Mouse (Mus musculus): ENCODE measurements at regions not wholly inside any gene's neighbourhood (a gene's known extent, or its start where the extent isn't known, plus 50 kb on each side); places are given as distances from the start of the nearest gene placed in this dataset.

DNA sequence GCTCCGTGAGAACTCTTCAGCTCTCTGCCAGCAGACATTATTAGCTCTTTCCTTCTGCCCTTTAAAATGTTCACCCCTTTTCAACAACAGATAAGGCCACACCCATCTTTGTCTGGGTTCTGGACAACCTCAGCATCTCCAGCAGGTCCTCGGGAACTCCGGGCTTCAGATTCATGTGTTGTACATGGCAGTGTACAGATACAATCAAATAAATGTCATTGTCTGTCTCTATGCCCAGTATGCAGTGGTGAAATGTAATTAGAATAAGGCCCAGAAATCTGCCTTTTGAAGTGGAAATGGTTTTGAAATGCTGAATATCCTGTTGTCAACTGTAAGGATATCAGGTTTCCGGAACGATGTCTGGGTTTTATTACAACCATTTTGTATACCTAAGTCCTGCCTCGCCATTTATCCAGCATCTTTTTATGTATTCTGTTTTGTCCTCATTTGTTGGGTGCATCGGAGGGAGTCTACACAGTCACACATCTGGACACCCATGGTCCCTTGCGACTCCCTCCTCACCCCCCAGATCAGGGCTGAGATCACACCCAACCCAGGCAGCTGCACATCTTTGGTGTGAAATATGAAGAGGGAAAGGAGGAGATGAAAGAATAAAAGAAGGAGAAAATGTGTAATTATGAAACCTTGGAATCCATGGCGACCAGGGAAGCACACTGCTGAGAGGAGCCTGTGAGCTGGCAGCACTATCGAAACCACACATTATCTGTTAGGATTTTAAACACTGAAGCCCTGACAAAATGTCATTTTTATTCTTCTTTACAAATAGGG is 94.4 kb downstream of the Sox11 start:
- TF ChIP-seq EP300 (IDR thresholded peaks at IDR 0.05; ENCODE audit: low read length), result no peak
- TF ChIP-seq ZNF384 (IDR thresholded peaks at IDR 0.05; ENCODE audit: low read depth, low read length), result no peak
- no peak for TF ChIP-seq CTCF (conservative IDR thresholded peaks at IDR 0.05 in 1 of 2, IDR thresholded peaks at IDR 0.05 in 1 of 2; ENCODE audit: low read depth in 2 of 2, low read length in 2 of 2)
- no peak for TF ChIP-seq ZC3H11A (IDR thresholded peaks at IDR 0.05; ENCODE audit: low read depth, low read length)
- TF ChIP-seq TCF12 (IDR thresholded peaks at IDR 0.05; ENCODE audit: low read depth, low read length), result no peak
- no peak for TF ChIP-seq TBP (conservative IDR thresholded peaks at IDR 0.05; ENCODE audit: low read depth, low read length)
- no peak for TF ChIP-seq POLR2A (IDR thresholded peaks at IDR 0.05; ENCODE audit: low read depth, low read length)
- no peak for TF ChIP-seq ELF1 (IDR thresholded peaks at IDR 0.05; ENCODE audit: low read depth, low read length)
- no peak for TF ChIP-seq MEF2A (IDR thresholded peaks at IDR 0.05; ENCODE audit: borderline replicate concordance, low read depth, low read length)
- no peak for TF ChIP-seq CHD1 (IDR thresholded peaks at IDR 0.05; ENCODE audit: low read depth, low read length)
- TF ChIP-seq MXI1 (IDR thresholded peaks at IDR 0.05; ENCODE audit: low read depth, low read length), result no peak
- TF ChIP-seq HCFC1 (IDR thresholded peaks at IDR 0.05; ENCODE audit: low read depth, low read length), result no peak
- TF ChIP-seq MAX (IDR thresholded peaks at IDR 0.05; ENCODE audit: low read length), result no peak
- no peak for TF ChIP-seq JUND (conservative IDR thresholded peaks at IDR 0.05; ENCODE audit: low read depth, low read length)
